Mouse (Mus musculus) intestine, embryonic 15.5 days (tissue): ENCODE measurements around the gene Tmem151b. TPM values are rescaled to one million over a fixed set of nuclear protein-coding genes. Genes with fewer than 3 reads are reported as not detected.

Source experiments
- ATAC-seq: fragments of 200-750 bp; cut with Nextera tagmentation; 2 replicates; pipeline ENCODE4 v1.8.0; 2017; ENCODE audit warnings: moderate TSS enrichment, moderate library complexity
- H3K27ac ChIP-seq: fragments of 300-500 bp; sonication (generic); 2 replicates; pipeline ENCODE4 v1.5.1; 2015; ENCODE audit warnings: mild to moderate bottlenecking, inconsistent platforms
- H3K27me3 ChIP-seq: fragments of 300-500 bp; sonication (generic); replicated peaks from 2 replicates; pipeline ENCODE4 v1.6.1; 2015; ENCODE audit warnings: inconsistent platforms
- H3K36me3 ChIP-seq: fragments of 300-500 bp; sonication (generic); 2 replicates; pipeline ENCODE4 v1.6.1; 2015; ENCODE audit warnings: inconsistent platforms
- H3K4me1 ChIP-seq: fragments of 300-500 bp; sonication (generic); replicated peaks from 2 replicates; pipeline ENCODE4 v1.6.1; 2015; ENCODE audit warnings: inconsistent platforms
- H3K4me2 ChIP-seq: fragments of 300-500 bp; sonication (generic); replicated peaks from 2 replicates; pipeline ENCODE4 v1.6.1; 2015; ENCODE audit warnings: mild to moderate bottlenecking, inconsistent platforms
- H3K4me3 ChIP-seq: fragments of 300-500 bp; sonication (generic); replicated peaks from 2 replicates; pipeline ENCODE4 v1.5.1; 2015; ENCODE audit warnings: inconsistent platforms
- H3K9ac ChIP-seq: fragments of 300-500 bp; sonication (generic); 2 replicates; pipeline ENCODE4 v1.6.1; 2015; ENCODE audit warnings: inconsistent platforms
- H3K9me3 ChIP-seq: fragments of 300-500 bp; sonication (generic); 2 replicates; pipeline ENCODE4 v1.6.1; 2016; ENCODE audit warnings: inconsistent platforms
- WGBS: fragments of 180-500 bp; shearing (Covaris S2); methylation state at CpG from one replicate; pipeline ENCODE4 v1.1.7; 2015; 5-methylcytosine and 5-hydroxymethylcytosine counted together
- polyA plus RNA-seq: library from polyadenylated mRNA; unstranded; fragments of >200 nt; fragmentation: Nextera tagmentation; extraction: Ambion mirVana; gene quantifications from 2 replicates; pipeline ENCODE4 v1.2.1, GENCODE M21; 2015

Gene Tmem151b
- polyA plus RNA-seq, 1 experiment from 2014 or later: 2.7 TPM

DNA sequence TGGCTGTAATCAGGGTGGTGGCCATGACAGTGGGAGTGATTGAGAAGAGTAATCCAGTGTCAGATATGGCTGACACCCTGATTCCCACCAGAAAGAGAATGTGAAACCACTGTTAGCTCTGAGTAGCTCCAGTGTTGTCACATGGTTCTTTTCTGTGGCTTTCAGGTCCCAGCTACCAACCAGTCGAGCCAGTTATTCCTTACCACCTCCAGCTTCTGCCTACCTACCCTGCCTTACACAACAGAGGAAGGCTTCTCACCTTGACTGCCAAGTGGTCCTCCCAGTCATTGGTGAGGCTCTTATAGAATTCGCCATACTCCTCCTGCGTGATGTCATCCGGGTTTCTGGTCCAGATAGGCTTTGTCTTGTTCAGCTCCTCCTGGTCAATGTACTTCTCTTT is 20.5 kb upstream of the Tmem151b start:
- 75% methylated on average over 4 of the region's 4 CpGs for WGBS
- Histone ChIP-seq H3K4me2 (no peak overlapping the region), H3K9ac (no peak overlapping the region), H3K4me1 (peaks cover 31% of the 10 kb centered on the region), H3K9me3 (no peaks in the 10 kb centered on the region), H3K27me3 (no peaks in the 10 kb centered on the region), H3K4me3 (no peak overlapping the region), H3K36me3 (peaks cover 50% of the 10 kb centered on the region), H3K27ac (no peak overlapping the region)
- ATAC-seq: no peak

GRCm38 (mm10) chr17:45568990-45569389 is 19.5 kb upstream of the Tmem151b start:
- Histone ChIP-seq H3K4me3 (no peak overlapping the region), H3K27me3 (no peaks in the 10 kb centered on the region), H3K4me1 (peaks cover 32% of the 10 kb centered on the region), H3K36me3 (peaks cover 50% of the 10 kb centered on the region), H3K27ac (no peak overlapping the region), H3K9me3 (no peaks in the 10 kb centered on the region), H3K9ac (no peak overlapping the region; the same call in 1 of the 2 replicates), H3K4me2 (no peak overlapping the region)
- ATAC-seq: no peak
- WGBS: 85% methylated on average over 12 of the region's 12 CpGs

DNA sequence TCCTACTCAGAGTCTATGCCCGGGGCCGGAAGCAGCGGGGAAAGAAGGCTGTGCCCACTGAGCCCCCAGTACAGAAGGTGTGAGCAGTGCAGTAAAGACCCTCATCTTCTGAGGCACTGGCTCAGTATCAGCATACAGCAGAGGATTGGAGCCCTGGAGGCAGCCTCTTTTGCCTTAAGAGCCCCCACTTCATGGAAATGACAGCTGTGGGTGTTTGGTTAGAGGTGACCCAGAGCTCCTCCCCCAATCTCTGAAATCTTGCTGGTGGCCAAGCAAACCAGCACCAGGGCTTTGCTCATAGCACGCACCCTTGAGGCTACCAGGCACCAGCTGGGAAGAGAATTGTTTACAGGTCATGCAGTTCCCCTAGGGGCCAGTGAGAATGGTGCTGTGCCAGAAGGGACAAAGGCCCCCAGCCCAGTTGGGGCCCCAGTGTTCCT is 17.7 kb upstream of the Tmem151b start:
- Histone ChIP-seq H3K4me2 (no peak overlapping the region), H3K9me3 (no peaks in the 10 kb centered on the region), H3K4me3 (no peak overlapping the region), H3K27me3 (no peaks in the 10 kb centered on the region), H3K36me3 (peaks cover 50% of the 10 kb centered on the region), H3K27ac (no peak overlapping the region), H3K9ac (peak overlapping the region; percentile 26; the same call in 1 of the 2 replicates), H3K4me1 (peaks cover 32% of the 10 kb centered on the region)
- 35% methylated on average over 4 of the region's 4 CpGs for WGBS
- ATAC-seq: no peak

DNA sequence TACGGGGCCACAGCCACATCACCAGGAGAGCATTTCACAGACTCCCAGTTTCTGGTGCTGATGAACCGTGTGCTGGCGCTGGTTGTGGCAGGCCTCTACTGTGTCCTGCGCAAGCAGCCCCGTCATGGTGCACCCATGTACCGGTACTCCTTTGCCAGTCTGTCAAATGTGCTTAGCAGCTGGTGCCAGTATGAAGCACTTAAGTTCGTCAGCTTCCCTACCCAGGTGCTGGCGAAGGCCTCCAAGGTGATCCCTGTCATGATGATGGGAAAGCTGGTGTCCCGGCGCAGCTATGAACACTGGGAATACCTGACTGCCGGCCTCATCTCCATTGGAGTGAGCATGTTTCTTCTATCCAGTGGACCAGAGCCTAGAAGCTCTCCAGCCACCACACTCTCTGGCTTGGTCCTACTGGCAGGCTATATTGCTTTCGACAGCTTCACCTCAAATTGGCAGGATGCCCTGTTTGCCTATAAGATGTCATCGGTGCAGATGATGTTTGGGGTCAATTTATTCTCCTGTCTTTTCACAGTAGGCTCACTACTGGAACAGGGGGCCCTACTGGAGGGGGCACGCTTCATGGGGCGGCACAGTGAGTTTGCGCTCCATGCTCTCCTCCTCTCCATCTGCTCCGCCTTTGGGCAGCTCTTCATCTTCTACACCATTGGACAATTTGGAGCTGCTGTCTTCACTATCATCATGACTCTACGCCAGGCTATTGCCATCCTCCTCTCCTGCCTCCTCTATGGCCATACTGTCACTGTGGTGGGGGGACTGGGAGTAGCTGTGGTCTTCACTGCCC is 17.1 kb upstream of the Tmem151b start:
- no peak for ATAC-seq
- peaks cover 31% of the 10 kb centered on the region for H3K4me1 ChIP-seq
- WGBS: 63% methylated on average over 18 of the region's 18 CpGs
- H3K9ac ChIP-seq: peak overlapping the region; percentile 26; the same call in 1 of the 2 replicates
- H3K4me3 ChIP-seq: no peak overlapping the region
- no peaks in the 10 kb centered on the region for H3K9me3 ChIP-seq
- no peaks in the 10 kb centered on the region for H3K27me3 ChIP-seq
- H3K27ac ChIP-seq: peak overlapping the region; percentile 48; the same call in 1 of the 2 replicates
- no peak overlapping the region for H3K4me2 ChIP-seq
- H3K36me3 ChIP-seq: peaks cover 50% of the 10 kb centered on the region

DNA sequence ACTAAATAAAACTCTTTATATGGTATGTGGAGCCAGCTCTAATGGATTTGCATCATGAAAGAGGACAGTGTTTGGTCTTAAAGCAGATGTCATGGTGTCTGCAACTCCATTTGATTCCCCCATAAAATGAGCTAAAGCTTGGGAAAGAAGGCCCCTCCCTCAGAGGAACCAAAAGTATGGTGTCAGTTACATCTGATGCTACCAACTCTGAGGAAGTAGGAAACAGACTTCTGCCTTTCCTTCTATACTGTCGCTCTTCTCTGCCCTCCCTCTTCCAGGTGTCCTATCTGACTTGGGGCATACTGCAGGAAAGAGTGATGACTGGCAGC is 16.5 kb upstream of the Tmem151b start:
- Histone ChIP-seq H3K4me1 (peaks cover 27% of the 10 kb centered on the region), H3K27ac (peak overlapping the region; percentile 48; the same call in 1 of the 2 replicates), H3K36me3 (peaks cover 45% of the 10 kb centered on the region), H3K4me2 (no peak overlapping the region), H3K4me3 (no peak overlapping the region), H3K9me3 (no peaks in the 10 kb centered on the region), H3K9ac (no peak overlapping the region), H3K27me3 (no peaks in the 10 kb centered on the region)
- 72% methylated on average over 1 of the region's 1 CpGs for WGBS
- ATAC-seq: no peak

GRCm38 (mm10) chr17:45565103-45565502 is 15.6 kb upstream of the Tmem151b start:
- Histone ChIP-seq H3K27me3 (no peaks in the 10 kb centered on the region), H3K4me2 (peak overlapping the region; percentile 92), H3K36me3 (peaks cover 36% of the 10 kb centered on the region), H3K9ac (peak overlapping the region; percentile 95), H3K27ac (peak overlapping the region; percentile 82; the same call in 1 of the 2 replicates), H3K9me3 (no peaks in the 10 kb centered on the region), H3K4me3 (peak overlapping the region; percentile 94), H3K4me1 (peaks cover 27% of the 10 kb centered on the region)
- no peak for ATAC-seq
- 90% methylated on average over 11 of the region's 11 CpGs for WGBS

DNA sequence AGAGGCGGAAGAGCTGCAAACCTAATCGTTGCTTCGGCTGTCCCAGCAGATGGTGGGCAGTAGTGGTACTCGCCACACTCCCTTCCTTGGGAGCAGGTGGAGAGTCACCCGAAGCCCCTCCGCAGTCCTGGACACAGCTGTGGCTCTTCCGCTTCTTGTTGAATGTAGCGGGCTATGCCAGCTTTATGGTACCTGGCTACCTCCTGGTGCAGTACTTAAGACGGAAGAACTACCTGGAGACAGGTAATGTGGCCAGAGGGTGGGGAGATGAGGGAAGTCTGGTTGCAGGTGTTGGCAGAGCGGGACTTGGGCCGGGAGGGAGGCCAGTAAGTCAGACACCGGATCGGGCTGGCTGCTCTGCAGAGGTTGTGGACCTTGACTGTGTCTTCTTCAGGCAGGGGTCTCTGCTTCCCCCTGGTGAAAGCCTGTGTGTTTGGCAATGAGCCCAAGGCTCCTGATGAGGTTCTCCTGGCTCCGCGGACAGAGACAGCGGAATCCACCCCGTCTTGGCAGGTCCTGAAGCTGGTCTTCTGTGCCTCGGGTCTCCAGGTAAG is 15.1 kb upstream of the Tmem151b start:
- H3K4me3 ChIP-seq: peak overlapping the region; percentile 94
- H3K27ac ChIP-seq: peak overlapping the region; percentile 82
- H3K9ac ChIP-seq: peak overlapping the region; percentile 95
- H3K4me2 ChIP-seq: peak overlapping the region; percentile 92
- no peaks in the 10 kb centered on the region for H3K9me3 ChIP-seq
- 5% methylated on average over 18 of the region's 18 CpGs for WGBS
- peaks cover 27% of the 10 kb centered on the region for H3K4me1 ChIP-seq
- H3K27me3 ChIP-seq: no peaks in the 10 kb centered on the region
- peaks cover 31% of the 10 kb centered on the region for H3K36me3 ChIP-seq
- no peak; the same call in 1 of the 2 replicates for ATAC-seq

DNA sequence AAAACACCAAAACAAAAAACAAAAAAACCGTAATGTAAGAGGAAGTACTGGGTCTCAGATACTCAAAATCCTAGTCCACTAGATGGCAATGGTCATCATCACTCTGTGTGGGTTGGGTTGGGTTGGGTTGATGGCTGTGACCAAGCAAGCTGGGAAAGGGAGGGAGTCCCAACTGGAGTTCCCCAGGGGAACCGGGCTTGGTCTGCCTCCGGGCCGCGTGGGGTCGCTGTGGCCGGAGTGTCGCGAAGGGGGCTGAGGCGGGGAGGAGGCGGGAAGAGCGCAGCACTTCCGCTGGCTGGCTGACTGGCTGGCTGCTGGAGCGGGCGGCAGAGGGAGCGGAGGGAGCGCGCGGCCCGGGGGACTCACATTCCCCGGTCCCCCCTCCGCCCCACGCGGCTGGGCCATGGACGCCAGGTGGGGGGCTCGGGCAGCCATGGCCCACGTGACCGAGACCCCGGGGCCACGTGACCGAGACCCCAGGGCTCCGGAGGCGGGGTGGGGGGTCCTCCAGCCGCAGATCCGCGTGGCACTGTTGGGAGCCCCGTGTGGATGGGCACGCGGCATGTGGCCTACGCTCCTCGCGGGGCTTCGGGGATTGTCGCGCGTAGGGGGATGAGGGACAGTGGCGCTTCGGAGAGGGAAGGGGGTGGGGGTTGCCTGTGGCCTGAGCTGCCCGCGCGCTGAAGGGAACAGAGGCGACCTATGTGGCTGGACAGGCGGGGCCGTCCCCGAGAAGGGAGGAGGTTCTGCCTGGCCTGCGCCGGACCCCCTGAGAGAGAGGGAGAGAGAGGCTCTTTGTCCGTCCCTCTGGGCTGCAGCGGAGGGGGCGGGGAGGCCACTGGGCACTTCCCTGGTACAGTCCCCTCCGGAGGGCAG is 14.4 kb upstream of the Tmem151b start, which contains the start of gene Slc35b2:
Gene Slc35b2, plus strand, starts transcription at position 220 of the 876 bp plus-strand sequence.
- ATAC-seq: peak; percentile 86
- H3K9me3 ChIP-seq: no peaks in the 10 kb centered on the region
- H3K36me3 ChIP-seq: peaks cover 24% of the 10 kb centered on the region
- H3K4me2 ChIP-seq: peak within 1 kb of the TSS; percentile 92
- H3K4me3 ChIP-seq: peak within 1 kb of the TSS; percentile 94
- H3K4me1 ChIP-seq: peaks cover 27% of the 10 kb centered on the region
- H3K27me3 ChIP-seq: no peaks in the 10 kb centered on the region
- peak within 1 kb of the TSS; percentile 82 for H3K27ac ChIP-seq
- H3K9ac ChIP-seq: peak within 1 kb of the TSS; percentile 95
- WGBS: under 1% methylated on average over 60 of the region's 61 CpGs

GRCm38 (mm10) chr17:45563216-45563615 is 13.7 kb upstream of the Tmem151b start:
- H3K4me3 ChIP-seq: no peak overlapping the region

DNA sequence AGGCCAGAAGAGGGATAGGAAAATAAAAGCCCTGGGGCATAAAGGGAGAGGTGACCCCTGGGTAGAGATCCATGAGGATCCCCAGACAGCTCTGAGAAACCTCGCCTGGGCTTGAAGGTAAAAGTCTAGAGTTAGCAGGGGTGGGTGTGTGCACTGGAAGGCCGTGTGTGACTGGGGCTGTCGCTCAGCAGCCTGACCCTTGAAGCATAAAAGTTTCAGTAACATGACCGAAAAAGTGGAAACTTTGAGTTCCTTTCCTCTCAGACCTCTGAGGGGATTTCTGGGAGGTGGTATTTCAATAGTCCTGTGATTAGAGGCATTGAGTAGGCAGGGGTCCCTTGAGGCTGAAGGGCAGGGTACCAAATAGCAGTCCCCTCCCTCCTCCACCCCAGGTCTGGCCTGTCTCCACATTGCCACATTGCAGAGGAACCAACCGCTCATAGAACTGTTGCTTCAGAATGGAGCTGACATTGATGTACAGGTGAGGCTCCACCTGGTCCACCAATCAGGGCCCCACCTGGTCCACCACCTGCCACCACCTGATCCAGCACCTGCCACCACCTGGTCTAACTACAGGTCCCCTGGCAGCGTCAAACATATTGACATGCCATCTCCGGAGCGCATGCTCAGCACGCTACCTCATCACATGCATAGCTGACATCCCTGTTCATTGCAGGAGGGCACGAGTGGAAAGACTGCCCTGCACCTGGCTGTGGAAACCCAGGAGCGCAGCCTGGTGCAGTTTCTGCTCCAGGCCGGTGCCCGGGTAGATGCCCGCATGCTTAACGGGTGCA is 10.5 kb upstream of the Tmem151b start:
- Histone ChIP-seq H3K9ac (no peak overlapping the region), H3K9me3 (no peaks in the 10 kb centered on the region), H3K27ac (no peak overlapping the region), H3K4me1 (peaks cover 19% of the 10 kb centered on the region), H3K4me3 (no peak overlapping the region), H3K4me2 (no peak overlapping the region), H3K36me3 (no peaks in the 10 kb centered on the region), H3K27me3 (peaks cover 8% of the 10 kb centered on the region)
- no peak for ATAC-seq
- 88% methylated on average over 15 of the region's 15 CpGs for WGBS

More at GRCm38 (mm10) chr17:45563216-45563615, 13.7 kb upstream of the Tmem151b start:
- no peak for ATAC-seq
- Histone ChIP-seq H3K27me3 (no peaks in the 10 kb centered on the region), H3K9me3 (no peaks in the 10 kb centered on the region), H3K4me1 (peaks cover 25% of the 10 kb centered on the region), H3K9ac (no peak overlapping the region), H3K36me3 (peaks cover 18% of the 10 kb centered on the region), H3K4me2 (no peak overlapping the region), H3K27ac (no peak overlapping the region)
- WGBS: 70% methylated on average over 12 of the region's 12 CpGs

GRCm38 (mm10) chr17:45557998-45558862 is 8.8 kb upstream of the Tmem151b start:
- Histone ChIP-seq H3K4me2 (0 out of 2 replicates have a peak overlapping the region, but pooled peaks have one; percentile 24), H3K4me1 (peaks cover 13% of the 10 kb centered on the region; the same call in 1 of the 2 replicates), H3K9ac (no peak overlapping the region), H3K4me3 (no peak overlapping the region), H3K9me3 (no peaks in the 10 kb centered on the region), H3K27ac (no peak overlapping the region), H3K27me3 (peaks cover 8% of the 10 kb centered on the region), H3K36me3 (no peaks in the 10 kb centered on the region)
- 74% methylated on average over 16 of the region's 16 CpGs for WGBS
- ATAC-seq: no peak
